Mouse (Mus musculus): Measurements from ENCODE around the gene Rtp2. TPM values are rescaled to one million over a fixed set of nuclear protein-coding genes. Genes with fewer than 3 reads are reported as not detected.

Rtp2 gene
- total RNA-seq (2014; fragmentation: Nextera tagmentation), result not detected in 2 replicates
- 0.06 TPM in 1 of 2 replicates, not detected in the other for total RNA-seq (2017)
- polyA plus RNA-seq (2012), result not detected in 2 replicates

DNA sequence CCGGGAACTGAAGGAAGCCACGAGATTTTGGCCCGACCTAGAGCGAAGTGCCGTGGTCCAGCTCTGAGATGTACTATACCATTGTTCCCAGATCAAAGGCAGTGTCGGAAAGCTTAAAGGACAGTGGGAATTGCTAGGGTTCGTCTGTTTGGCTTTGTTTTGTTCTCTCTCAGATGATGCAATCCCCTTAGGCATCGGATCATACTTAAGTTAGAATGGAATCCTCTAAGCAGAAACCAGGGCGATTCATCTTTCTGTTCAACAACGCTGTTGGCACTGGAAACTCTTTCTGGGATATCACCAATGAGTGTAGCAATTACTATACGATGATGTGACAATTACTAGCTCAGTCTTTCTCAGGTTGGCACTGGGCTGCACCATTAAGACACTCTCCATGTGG, at the start of gene Rtp2:
Rtp2 (minus strand) TSS at position 101 of the 400 bp plus-strand sequence.
- DNase-seq (ENCODE audit: low spot score) (no peak), ATAC-seq (ENCODE audit: extremely low read depth, insufficient number of reproducible peaks, low FRiP score, poor library complexity, severe bottlenecking) (no peak)
- Histone ChIP-seq H3K9me3 (replicated peaks) (peaks cover 48% of the 10 kb centered on the region), H3K36me3 (replicated peaks) (no peaks in the 10 kb centered on the region), H3K27me3 (ENCODE audit: insufficient read depth, low read length) (no peaks in the 10 kb centered on the region; the same call in 1 of the 2 replicates), H3K4me3 (ENCODE audit: low read depth, low read length) (no peak within 1 kb of the TSS), H3K4me1 (ENCODE audit: insufficient read depth, low read depth, low read length) (no peaks in the 10 kb centered on the region)
- TF ChIP-seq POLR2AphosphoS5 (IDR thresholded peaks at IDR 0.05; ENCODE audit: insufficient replicate concordance, low read depth, low read length) (no peak), GATA1 (IDR thresholded peaks at IDR 0.05; ENCODE audit: borderline replicate concordance, low read length) (no peak), TAL1 (conservative IDR thresholded peaks at IDR 0.05; ENCODE audit: low read depth, low read length) (no peak), GATA2 (IDR thresholded peaks at IDR 0.05; ENCODE audit: borderline replicate concordance, low read depth, low read length) (no peak), CTCF (IDR thresholded peaks at IDR 0.05; ENCODE audit: low read depth, low read length) (no peak)

DNA sequence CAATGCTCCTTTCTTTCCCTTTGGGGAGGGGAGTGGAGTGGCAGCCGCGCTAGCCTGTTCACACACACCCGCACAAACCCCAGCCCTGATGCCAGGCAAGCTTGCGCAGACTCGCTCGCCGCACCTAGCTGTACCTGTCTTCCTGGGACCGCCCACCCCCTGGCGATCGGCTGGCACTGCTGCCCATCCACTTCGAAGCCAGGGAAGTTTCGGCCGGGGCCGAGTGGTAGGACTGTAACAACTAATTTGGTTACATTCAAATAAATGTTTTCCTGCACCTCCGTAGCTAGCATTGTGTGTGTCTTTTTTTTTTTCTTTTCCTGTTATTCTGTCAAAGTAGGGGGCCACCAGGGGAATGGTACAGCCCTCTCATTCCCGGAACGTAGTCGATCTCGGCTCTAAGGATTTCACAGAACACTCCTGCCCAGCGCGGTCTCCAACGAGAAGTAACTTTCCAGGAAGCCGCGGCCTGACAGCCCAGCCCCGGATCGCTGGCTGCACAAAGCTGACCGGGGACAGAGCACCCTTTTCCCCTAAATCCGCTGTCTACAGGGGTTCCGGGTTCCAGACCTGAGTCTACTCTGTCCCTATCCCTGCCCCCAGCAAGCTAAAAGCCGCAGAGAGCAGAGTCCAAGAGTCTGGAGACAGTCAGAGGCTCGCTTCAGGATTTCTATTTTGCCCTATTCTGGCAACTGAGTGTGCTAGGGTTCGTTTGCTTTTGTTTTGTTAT, 49.0 kb upstream of the Rtp2 start:
- Histone ChIP-seq H3K4me1 (ENCODE audit: insufficient read depth, low read depth, low read length) (no peaks in the 10 kb centered on the region), H3K9me3 (replicated peaks) (peaks cover 51% of the 10 kb centered on the region), H3K36me3 (replicated peaks) (no peaks in the 10 kb centered on the region), H3K27me3 (ENCODE audit: insufficient read depth, low read length) (no peaks in the 10 kb centered on the region), H3K4me3 (ENCODE audit: low read depth, low read length) (no peak overlapping the region)
- no peak for ATAC-seq (ENCODE audit: extremely low read depth, insufficient number of reproducible peaks, low FRiP score, poor library complexity, severe bottlenecking)
- no peak for DNase-seq (ENCODE audit: low spot score)
- no peak for TF ChIP-seq GATA1 (IDR thresholded peaks at IDR 0.05; ENCODE audit: borderline replicate concordance, low read length)
- TF ChIP-seq TAL1 (conservative IDR thresholded peaks at IDR 0.05; ENCODE audit: low read depth, low read length), result no peak
- no peak for TF ChIP-seq POLR2AphosphoS5 (IDR thresholded peaks at IDR 0.05; ENCODE audit: insufficient replicate concordance, low read depth, low read length)
- TF ChIP-seq CTCF (IDR thresholded peaks at IDR 0.05; ENCODE audit: low read depth, low read length), result no peak
- TF ChIP-seq GATA2 (IDR thresholded peaks at IDR 0.05; ENCODE audit: borderline replicate concordance, low read depth, low read length), result no peak

DNA sequence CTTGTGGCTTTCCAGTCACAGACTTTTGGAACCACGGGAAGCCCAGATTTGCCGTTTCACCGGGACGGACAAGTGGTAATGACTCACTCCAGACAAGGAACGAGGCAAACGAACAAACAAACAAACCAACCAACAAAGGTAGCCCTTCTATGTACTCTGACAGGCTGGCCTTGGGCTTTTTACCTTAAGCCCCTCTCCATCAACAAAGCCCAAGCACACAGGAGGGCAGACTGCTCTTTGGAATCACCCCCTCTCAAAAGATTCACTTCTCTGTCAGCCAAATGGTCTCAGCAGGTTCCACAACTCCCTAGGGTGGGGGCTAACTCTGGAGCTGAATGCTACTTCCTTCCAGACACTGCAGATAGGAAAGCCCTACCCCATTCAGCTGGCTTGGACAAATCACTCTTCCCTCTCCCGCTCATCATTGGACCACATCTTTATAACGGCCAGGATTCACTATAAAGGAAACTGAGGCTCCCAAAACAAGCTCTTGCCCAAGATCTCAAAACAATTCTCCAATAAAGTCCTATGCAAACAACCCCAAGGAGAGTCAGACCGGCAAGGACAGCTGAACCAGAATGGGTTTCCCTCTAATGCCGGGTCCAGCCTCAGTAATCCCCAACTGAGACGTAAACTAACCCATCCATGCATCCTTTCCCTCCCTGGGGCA, 48.1 kb upstream of the Rtp2 start:
- no peak overlapping the region for H3K4me3 ChIP-seq (ENCODE audit: low read depth, low read length)
- TF ChIP-seq CTCF (IDR thresholded peaks at IDR 0.05; ENCODE audit: low read depth, low read length), result no peak
- TF ChIP-seq POLR2AphosphoS5 (IDR thresholded peaks at IDR 0.05; ENCODE audit: insufficient replicate concordance, low read depth, low read length), result no peak
- no peak for TF ChIP-seq GATA2 (IDR thresholded peaks at IDR 0.05; ENCODE audit: borderline replicate concordance, low read depth, low read length)
- TF ChIP-seq GATA1 (IDR thresholded peaks at IDR 0.05; ENCODE audit: borderline replicate concordance, low read length), result no peak
- no peak for TF ChIP-seq TAL1 (conservative IDR thresholded peaks at IDR 0.05; ENCODE audit: low read depth, low read length)
- H3K27me3 ChIP-seq (ENCODE audit: insufficient read depth, low read length), result no peaks in the 10 kb centered on the region
- DNase-seq (ENCODE audit: low spot score), result no peak
- H3K36me3 ChIP-seq (replicated peaks), result no peaks in the 10 kb centered on the region
- no peak for ATAC-seq (ENCODE audit: extremely low read depth, insufficient number of reproducible peaks, low FRiP score, poor library complexity, severe bottlenecking)
- H3K9me3 ChIP-seq (replicated peaks), result peaks cover 52% of the 10 kb centered on the region
- H3K4me1 ChIP-seq (ENCODE audit: insufficient read depth, low read depth, low read length), result no peaks in the 10 kb centered on the region

DNA sequence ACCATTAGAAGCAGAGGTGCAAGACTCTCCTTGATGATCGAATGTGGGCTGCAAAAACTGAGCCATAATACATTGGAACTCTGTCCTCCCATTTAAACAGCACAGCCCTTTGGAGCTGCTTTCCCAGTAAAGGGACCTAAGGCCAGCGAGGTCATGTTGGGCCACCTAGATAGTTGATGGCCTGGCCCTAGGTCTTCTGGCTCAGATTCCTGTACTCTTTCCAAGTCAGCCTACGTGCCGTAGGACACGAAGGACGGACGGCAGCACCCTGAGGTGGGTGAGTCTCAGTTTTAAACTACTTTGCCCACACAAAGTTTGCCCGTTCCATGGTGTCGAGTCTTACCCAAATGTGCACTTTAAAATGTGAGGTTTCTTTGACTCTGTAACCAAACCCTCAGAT, 47.3 kb upstream of the Rtp2 start:
- Histone ChIP-seq H3K36me3 (replicated peaks) (no peaks in the 10 kb centered on the region), H3K4me1 (ENCODE audit: insufficient read depth, low read depth, low read length) (no peaks in the 10 kb centered on the region), H3K4me3 (ENCODE audit: low read depth, low read length) (no peak overlapping the region), H3K9me3 (replicated peaks) (peaks cover 52% of the 10 kb centered on the region), H3K27me3 (ENCODE audit: insufficient read depth, low read length) (no peaks in the 10 kb centered on the region)
- TF ChIP-seq CTCF (IDR thresholded peaks at IDR 0.05; ENCODE audit: low read depth, low read length) (no peak), TAL1 (conservative IDR thresholded peaks at IDR 0.05; ENCODE audit: low read depth, low read length) (no peak), GATA1 (IDR thresholded peaks at IDR 0.05; ENCODE audit: borderline replicate concordance, low read length) (no peak), GATA2 (IDR thresholded peaks at IDR 0.05; ENCODE audit: borderline replicate concordance, low read depth, low read length) (no peak), POLR2AphosphoS5 (IDR thresholded peaks at IDR 0.05; ENCODE audit: insufficient replicate concordance, low read depth, low read length) (no peak)
- no peak for ATAC-seq (ENCODE audit: extremely low read depth, insufficient number of reproducible peaks, low FRiP score, poor library complexity, severe bottlenecking)
- no peak for DNase-seq (ENCODE audit: low spot score)

DNA sequence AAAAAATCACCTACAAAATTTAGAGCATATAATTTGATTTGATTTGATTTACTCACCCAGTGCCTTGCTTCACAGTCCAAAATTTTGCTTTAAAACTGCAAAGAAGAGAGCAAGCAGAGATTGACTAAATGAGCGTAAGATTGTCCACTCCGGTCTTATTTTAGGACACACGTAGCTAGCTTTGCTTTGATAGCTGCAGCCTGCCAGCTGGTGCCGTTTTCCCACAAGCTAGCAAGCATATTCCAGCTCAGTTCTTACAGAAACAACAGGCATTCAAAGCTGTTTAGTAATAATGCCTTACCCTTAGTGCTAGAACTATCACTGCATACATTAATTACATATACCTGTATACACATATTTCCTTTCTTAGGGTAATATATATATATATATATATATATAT, 46.3 kb upstream of the Rtp2 start:
- Histone ChIP-seq H3K36me3 (replicated peaks) (no peaks in the 10 kb centered on the region), H3K4me1 (ENCODE audit: insufficient read depth, low read depth, low read length) (no peaks in the 10 kb centered on the region), H3K4me3 (ENCODE audit: low read depth, low read length) (no peak overlapping the region), H3K27me3 (ENCODE audit: insufficient read depth, low read length) (no peaks in the 10 kb centered on the region), H3K9me3 (replicated peaks) (peaks cover 55% of the 10 kb centered on the region)
- no peak for DNase-seq (ENCODE audit: low spot score)
- no peak for ATAC-seq (ENCODE audit: extremely low read depth, insufficient number of reproducible peaks, low FRiP score, poor library complexity, severe bottlenecking)
- no peak for TF ChIP-seq GATA2 (IDR thresholded peaks at IDR 0.05; ENCODE audit: borderline replicate concordance, low read depth, low read length)
- no peak for TF ChIP-seq POLR2AphosphoS5 (IDR thresholded peaks at IDR 0.05; ENCODE audit: insufficient replicate concordance, low read depth, low read length)
- no peak for TF ChIP-seq GATA1 (IDR thresholded peaks at IDR 0.05; ENCODE audit: borderline replicate concordance, low read length)
- TF ChIP-seq TAL1 (conservative IDR thresholded peaks at IDR 0.05; ENCODE audit: low read depth, low read length), result no peak
- no peak for TF ChIP-seq CTCF (IDR thresholded peaks at IDR 0.05; ENCODE audit: low read depth, low read length)

DNA sequence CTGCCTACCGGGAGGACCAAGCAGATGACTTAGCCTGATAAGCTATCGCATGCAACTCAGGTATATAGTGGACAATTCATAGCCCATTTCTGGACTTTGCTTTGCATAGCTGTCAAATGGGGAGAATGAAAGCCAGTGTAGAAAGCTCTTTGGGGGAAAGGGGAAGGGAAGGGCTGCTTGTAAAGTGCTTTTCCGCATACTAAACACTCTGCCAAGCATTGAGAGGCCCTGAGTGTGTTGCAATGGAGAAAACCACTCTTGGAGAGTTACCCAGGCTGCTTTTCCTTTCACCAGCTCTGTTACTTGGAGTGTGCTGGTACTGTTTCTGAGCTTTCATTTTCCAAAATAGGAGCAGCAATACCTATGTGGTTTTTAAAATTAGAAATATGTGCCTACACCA, 45.5 kb upstream of the Rtp2 start:
- ATAC-seq (ENCODE audit: extremely low read depth, insufficient number of reproducible peaks, low FRiP score, poor library complexity, severe bottlenecking), result no peak
- Histone ChIP-seq H3K4me3 (ENCODE audit: low read depth, low read length) (no peak overlapping the region), H3K36me3 (replicated peaks) (no peaks in the 10 kb centered on the region), H3K4me1 (ENCODE audit: insufficient read depth, low read depth, low read length) (no peaks in the 10 kb centered on the region), H3K9me3 (replicated peaks) (peaks cover 53% of the 10 kb centered on the region), H3K27me3 (ENCODE audit: insufficient read depth, low read length) (no peaks in the 10 kb centered on the region)
- TF ChIP-seq CTCF (IDR thresholded peaks at IDR 0.05; ENCODE audit: low read depth, low read length) (no peak), TAL1 (conservative IDR thresholded peaks at IDR 0.05; ENCODE audit: low read depth, low read length) (no peak), GATA2 (IDR thresholded peaks at IDR 0.05; ENCODE audit: borderline replicate concordance, low read depth, low read length) (no peak), GATA1 (IDR thresholded peaks at IDR 0.05; ENCODE audit: borderline replicate concordance, low read length) (no peak), POLR2AphosphoS5 (IDR thresholded peaks at IDR 0.05; ENCODE audit: insufficient replicate concordance, low read depth, low read length) (no peak)
- DNase-seq (ENCODE audit: low spot score), result no peak

Data from G1E (cell line).